Mouse (Mus musculus) embryonic facial prominence, embryonic 14.5 days (tissue): ENCODE results near the gene Zkscan14. TPM values are rescaled to one million over a fixed set of nuclear protein-coding genes. Genes with fewer than 3 reads are reported as not detected.

Experiments used
- ATAC-seq: fragments of 200-750 bp; cut with Nextera tagmentation; 2 replicates; pipeline ENCODE4 v1.8.0; 2017; ENCODE audit warnings: low read depth, moderate number of reproducible peaks, moderate TSS enrichment
- DNase-seq: peaks from one replicate; pipeline ENCODE4 v3.0.0-alpha.2; 2015; ENCODE audit warnings: low spot score
- H3K27ac ChIP-seq: fragments of 300-500 bp; sonication (generic); replicated peaks from 2 replicates; pipeline ENCODE4 v1.5.1; 2014; ENCODE audit warnings: low read depth, mild to moderate bottlenecking, low read length, moderate library complexity
- H3K27me3 ChIP-seq: fragments of 300-500 bp; sonication (generic); replicated peaks from 2 replicates; pipeline ENCODE4 v1.6.1; 2014; ENCODE audit warnings: low read length; ENCODE audit not compliant: control insufficient read depth, insufficient read depth
- H3K36me3 ChIP-seq: fragments of 300-500 bp; sonication (generic); 2 replicates; pipeline ENCODE4 v1.6.1; 2014; ENCODE audit warnings: low read length, mixed read lengths; ENCODE audit not compliant: control insufficient read depth, insufficient read depth
- H3K4me1 ChIP-seq: fragments of 300-500 bp; sonication (generic); 2 replicates; pipeline ENCODE4 v1.6.1; 2014; ENCODE audit warnings: antibody characterized with exemption, low read length; ENCODE audit not compliant: control insufficient read depth, insufficient read depth
- H3K4me2 ChIP-seq: fragments of 300-500 bp; sonication (generic); 2 replicates; pipeline ENCODE4 v1.6.1; 2014; ENCODE audit warnings: low read depth, mild to moderate bottlenecking, low read length, moderate library complexity, mixed read lengths
- H3K4me3 ChIP-seq: fragments of 300-500 bp; sonication (generic); 2 replicates; pipeline ENCODE4 v1.5.1; 2014; ENCODE audit warnings: low read depth, mild to moderate bottlenecking, low read length
- H3K9ac ChIP-seq: fragments of 300-500 bp; sonication (generic); 2 replicates; pipeline ENCODE4 v1.6.1; 2014; ENCODE audit warnings: low read depth, mild to moderate bottlenecking, low read length, moderate library complexity, mixed read lengths
- H3K9me3 ChIP-seq: fragments of 300-500 bp; sonication (generic); 2 replicates; pipeline ENCODE4 v1.6.1; 2016; ENCODE audit warnings: low read length; ENCODE audit not compliant: control insufficient read depth
- WGBS: fragments of 180-500 bp; shearing (Covaris S2); extraction: QIAGEN DNeasy Blood & Tissue Kit; methylation state at CpG from one replicate; pipeline ENCODE4 v1.1.7; 2014; 5-methylcytosine and 5-hydroxymethylcytosine counted together
- polyA plus RNA-seq: library from polyadenylated mRNA; unstranded; fragments of >200 nt; fragmentation: Nextera tagmentation; extraction: Ambion mirVana; gene quantifications from 2 replicates; pipeline ENCODE4 v1.2.1, GENCODE M21; 2014

Zkscan14 gene
- polyA plus RNA-seq, 1 experiment from 2014 or later, result 6.6 TPM

DNA sequence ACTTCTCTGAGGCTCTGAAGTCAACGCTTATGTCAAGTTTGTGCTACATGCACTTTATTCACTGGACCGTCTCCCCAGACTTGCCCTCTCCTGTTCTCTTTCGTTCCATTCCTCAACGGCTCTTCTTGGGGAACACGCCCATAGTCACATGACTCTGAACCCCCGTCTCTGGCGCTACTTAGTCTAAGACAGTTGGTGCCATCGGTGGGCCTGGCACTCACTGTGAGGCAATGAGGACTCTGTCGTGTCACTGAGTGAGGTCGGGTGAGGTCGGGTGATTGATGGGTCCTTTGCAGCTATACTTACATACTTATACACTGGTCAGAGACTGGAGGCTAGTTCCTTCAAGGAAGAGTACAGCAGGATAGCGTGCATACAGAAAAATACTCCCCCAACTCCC lies 21.7 kb upstream of the Zkscan14 start:
- 86% methylated on average over 12 of the region's 12 CpGs for WGBS
- no peak overlapping the region for H3K27ac ChIP-seq
- DNase-seq, result no peak
- H3K36me3 ChIP-seq, result peaks cover 34% of the 10 kb centered on the region
- H3K4me3 ChIP-seq, result no peak overlapping the region
- no peaks in the 10 kb centered on the region for H3K27me3 ChIP-seq
- H3K9ac ChIP-seq, result no peak overlapping the region
- H3K4me2 ChIP-seq, result no peak overlapping the region
- H3K9me3 ChIP-seq, result no peaks in the 10 kb centered on the region
- ATAC-seq, result no peak
- no peaks in the 10 kb centered on the region for H3K4me1 ChIP-seq

DNA sequence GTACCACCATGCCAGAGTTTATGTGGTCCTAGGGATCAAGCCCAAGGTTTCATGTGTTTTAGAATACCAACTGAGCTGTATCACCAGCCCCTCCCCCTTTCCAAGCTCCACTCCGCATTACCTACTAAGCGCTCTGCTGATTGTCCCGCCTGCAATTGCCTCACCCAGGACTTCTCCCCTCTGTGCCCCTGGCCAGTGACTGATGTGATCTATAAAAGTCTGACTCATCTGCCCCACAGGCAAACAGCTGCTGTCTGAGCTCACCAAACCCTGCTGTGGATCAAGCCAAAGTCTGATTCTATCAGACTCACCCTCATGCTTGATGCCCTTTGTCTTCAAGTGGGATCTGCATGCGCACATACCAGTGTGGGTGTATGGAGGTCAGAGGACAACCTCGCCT lies 21.2 kb upstream of the Zkscan14 start:
- H3K27me3 ChIP-seq, result no peaks in the 10 kb centered on the region
- DNase-seq, result no peak
- H3K4me1 ChIP-seq, result no peaks in the 10 kb centered on the region
- no peak overlapping the region for H3K4me3 ChIP-seq
- H3K4me2 ChIP-seq, result no peak overlapping the region
- peaks cover 40% of the 10 kb centered on the region for H3K36me3 ChIP-seq
- H3K9me3 ChIP-seq, result no peaks in the 10 kb centered on the region
- WGBS, result 79% methylated on average over 5 of the region's 5 CpGs
- no peak overlapping the region for H3K27ac ChIP-seq
- no peak for ATAC-seq
- no peak overlapping the region for H3K9ac ChIP-seq

DNA sequence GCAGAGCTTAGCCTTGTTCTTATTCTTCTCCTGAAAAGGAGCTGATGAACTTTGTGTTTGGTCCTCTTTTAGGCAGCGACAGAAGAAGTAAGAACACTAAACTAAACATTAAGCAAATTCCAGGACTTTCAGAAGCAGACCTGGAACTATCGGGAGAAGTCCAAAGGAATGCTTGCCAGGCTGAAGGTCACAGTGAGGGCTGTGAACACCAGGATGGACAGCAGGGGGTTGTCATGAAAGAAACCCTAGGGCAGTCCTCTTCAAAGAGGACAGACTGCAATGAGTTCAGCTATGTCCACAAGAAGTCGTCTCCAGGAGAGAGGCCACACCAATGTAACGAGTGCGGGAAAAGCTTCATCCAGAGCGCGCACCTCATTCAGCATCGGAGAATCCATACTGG lies 18.3 kb upstream of the Zkscan14 start:
- H3K4me2 ChIP-seq, result no peak overlapping the region
- H3K9ac ChIP-seq, result no peak overlapping the region
- H3K36me3 ChIP-seq, result peaks cover 48% of the 10 kb centered on the region
- H3K9me3 ChIP-seq, result no peaks in the 10 kb centered on the region
- no peak overlapping the region for H3K27ac ChIP-seq
- no peak for DNase-seq
- no peak for ATAC-seq
- WGBS, result 92% methylated on average over 8 of the region's 8 CpGs
- H3K27me3 ChIP-seq, result no peaks in the 10 kb centered on the region
- H3K4me1 ChIP-seq, result no peaks in the 10 kb centered on the region
- H3K4me3 ChIP-seq, result no peak overlapping the region

DNA sequence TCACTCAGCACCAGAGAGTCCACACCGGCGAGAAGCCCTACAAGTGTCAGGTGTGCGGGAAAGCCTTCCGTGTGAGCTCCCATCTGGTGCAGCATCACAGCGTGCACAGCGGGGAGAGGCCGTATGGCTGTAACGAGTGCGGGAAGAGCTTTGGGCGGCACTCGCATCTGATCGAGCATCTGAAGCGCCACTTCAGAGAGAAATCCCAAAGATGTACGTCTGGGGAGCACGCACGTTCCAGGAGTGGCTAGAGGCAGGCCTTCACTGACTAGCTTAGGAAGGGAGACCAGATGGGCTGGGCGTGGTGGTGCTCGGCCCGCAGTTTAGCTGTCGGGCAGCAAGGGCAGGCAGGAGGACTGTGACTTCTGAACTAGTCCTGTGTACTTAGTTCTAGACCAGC lies 17.0 kb upstream of the Zkscan14 start:
- ATAC-seq, result no peak
- no peaks in the 10 kb centered on the region for H3K9me3 ChIP-seq
- no peak overlapping the region for H3K4me3 ChIP-seq
- no peak overlapping the region for H3K4me2 ChIP-seq
- peaks cover 60% of the 10 kb centered on the region for H3K36me3 ChIP-seq
- no peak overlapping the region for H3K9ac ChIP-seq
- no peaks in the 10 kb centered on the region for H3K27me3 ChIP-seq
- no peak for DNase-seq
- H3K27ac ChIP-seq, result no peak overlapping the region
- 96% methylated on average over 20 of the region's 20 CpGs for WGBS
- H3K4me1 ChIP-seq, result no peaks in the 10 kb centered on the region

DNA sequence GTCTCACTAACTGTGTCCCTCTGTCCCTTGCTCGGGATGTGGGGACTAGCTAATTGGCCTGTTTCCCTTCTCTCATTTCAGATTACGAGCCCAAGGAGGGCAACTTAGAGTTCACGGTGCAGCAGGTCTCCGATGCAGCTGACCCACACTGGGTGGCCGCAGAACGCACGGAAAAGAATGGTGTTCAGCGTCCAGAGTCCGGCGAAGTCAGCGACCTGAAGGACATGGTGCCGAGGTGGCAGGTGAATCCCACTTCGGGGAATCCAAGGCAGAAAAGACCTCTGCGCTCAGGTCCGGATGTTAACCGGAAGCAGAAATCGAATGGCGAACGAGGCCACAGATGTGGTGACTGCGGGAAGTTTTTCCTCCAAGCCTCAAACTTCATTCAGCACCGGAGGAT lies 16.5 kb upstream of the Zkscan14 start:
- H3K27me3 ChIP-seq, result no peaks in the 10 kb centered on the region
- peaks cover 65% of the 10 kb centered on the region for H3K36me3 ChIP-seq
- WGBS, result 93% methylated on average over 21 of the region's 21 CpGs
- DNase-seq (no peak), ATAC-seq (no peak)
- no peaks in the 10 kb centered on the region for H3K9me3 ChIP-seq
- H3K9ac ChIP-seq, result no peak overlapping the region
- no peak overlapping the region for H3K27ac ChIP-seq
- H3K4me3 ChIP-seq, result no peak overlapping the region
- H3K4me1 ChIP-seq, result no peaks in the 10 kb centered on the region
- H3K4me2 ChIP-seq, result no peak overlapping the region

DNA sequence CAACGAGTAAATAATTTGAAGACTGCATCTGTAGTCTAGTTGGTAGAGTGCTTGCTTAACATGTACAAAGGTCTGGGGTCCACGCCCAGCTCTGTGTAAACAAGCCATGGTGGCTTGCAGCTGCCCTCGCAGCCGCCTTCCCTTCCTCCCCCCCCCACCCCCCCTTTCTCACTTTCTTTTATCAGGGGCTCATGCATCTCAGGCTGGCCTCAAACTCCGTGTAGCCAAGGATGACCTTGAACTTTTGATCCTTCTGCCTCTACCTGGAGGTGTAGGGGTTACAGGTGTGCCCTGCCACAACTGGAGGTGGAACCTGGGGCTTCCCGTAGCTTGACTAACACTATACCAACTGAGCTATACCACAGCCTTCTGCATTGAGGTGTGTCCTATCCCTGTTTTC lies 16.1 kb upstream of the Zkscan14 start:
- Histone ChIP-seq H3K4me2 (no peak overlapping the region), H3K27me3 (no peaks in the 10 kb centered on the region), H3K4me1 (no peaks in the 10 kb centered on the region), H3K27ac (no peak overlapping the region), H3K9me3 (no peaks in the 10 kb centered on the region), H3K9ac (no peak overlapping the region), H3K36me3 (peaks cover 70% of the 10 kb centered on the region), H3K4me3 (no peak overlapping the region)
- no peak for ATAC-seq
- DNase-seq, result no peak
- WGBS, result 91% methylated on average over 6 of the region's 6 CpGs

DNA sequence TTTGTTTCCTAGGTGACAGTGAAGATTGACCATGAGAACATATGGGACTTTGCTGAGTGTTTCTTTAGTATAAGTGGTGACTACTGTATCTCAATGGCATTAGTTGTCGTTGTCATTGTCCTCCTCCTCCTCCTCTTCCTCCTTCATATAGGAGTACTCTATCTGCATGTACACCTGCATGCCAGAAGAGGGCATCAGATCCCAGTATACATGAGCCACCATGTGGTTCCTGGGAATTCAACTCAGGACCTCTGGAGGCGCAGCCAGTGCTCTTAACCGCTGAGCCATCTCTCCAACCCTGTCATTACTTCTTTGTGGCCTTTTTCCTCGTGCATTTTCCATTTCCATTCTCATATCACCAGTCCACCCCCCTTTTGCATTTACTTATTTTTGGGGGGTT lies 13.0 kb upstream of the Zkscan14 start:
- WGBS, result 70% methylated on average over 4 of the region's 4 CpGs

DNA sequence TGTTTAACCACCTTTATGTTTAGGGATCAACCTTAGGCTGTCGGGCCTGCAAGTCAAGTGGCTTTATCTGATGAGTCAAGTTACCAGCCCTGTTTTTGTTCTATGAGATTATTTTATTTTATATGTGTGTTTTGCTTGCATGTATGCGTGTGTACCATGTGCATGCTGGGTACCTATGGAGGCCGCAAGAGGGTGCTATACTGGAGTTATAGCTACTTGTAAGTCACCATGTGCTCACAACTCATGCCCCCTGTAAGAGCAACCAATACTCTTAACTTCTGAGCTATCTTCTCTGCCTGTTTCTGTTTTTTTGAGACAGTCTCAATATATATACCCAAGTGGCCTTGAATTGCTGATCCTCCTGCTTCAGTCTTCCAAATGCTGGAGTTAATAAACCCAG lies 11.8 kb upstream of the Zkscan14 start:
- Histone ChIP-seq H3K27ac (no peak overlapping the region), H3K9me3 (no peaks in the 10 kb centered on the region), H3K4me1 (no peaks in the 10 kb centered on the region), H3K27me3 (no peaks in the 10 kb centered on the region), H3K9ac (no peak overlapping the region), H3K36me3 (peaks cover 69% of the 10 kb centered on the region), H3K4me3 (no peak overlapping the region), H3K4me2 (no peak overlapping the region)
- 96% methylated on average over 3 of the region's 3 CpGs for WGBS
- ATAC-seq (no peak), DNase-seq (no peak)

More for the DNA sequence above, 13.0 kb upstream of the Zkscan14 start:
- no peak for ATAC-seq
- H3K27me3 ChIP-seq, result no peaks in the 10 kb centered on the region
- H3K36me3 ChIP-seq, result peaks cover 73% of the 10 kb centered on the region
- no peak overlapping the region for H3K9ac ChIP-seq
- H3K4me1 ChIP-seq, result no peaks in the 10 kb centered on the region
- no peaks in the 10 kb centered on the region for H3K9me3 ChIP-seq
- H3K27ac ChIP-seq, result no peak overlapping the region
- no peak overlapping the region for H3K4me2 ChIP-seq
- no peak for DNase-seq
- H3K4me3 ChIP-seq, result no peak overlapping the region

DNA sequence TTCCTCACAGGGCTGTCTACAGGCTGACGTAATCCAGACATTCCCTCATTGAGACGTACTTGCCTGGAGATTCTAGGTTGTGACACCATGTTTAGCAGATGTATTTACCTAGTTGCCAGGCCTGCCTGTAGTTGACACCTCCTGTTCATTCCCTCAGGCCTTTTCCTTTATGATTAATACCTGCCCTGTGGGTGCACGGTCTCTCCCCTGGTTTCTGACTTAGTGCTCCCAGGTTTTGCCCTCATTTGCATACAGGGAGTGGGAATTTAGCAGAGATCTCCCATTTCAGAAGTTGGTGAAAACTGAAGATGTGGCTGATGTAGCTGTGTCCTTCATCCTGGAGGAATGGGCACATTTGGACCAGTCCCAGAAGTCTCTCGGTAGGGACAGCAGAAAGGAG lies 10.5 kb upstream of the Zkscan14 start:
- ATAC-seq, result no peak
- WGBS, result 91% methylated on average over 4 of the region's 4 CpGs
- Histone ChIP-seq H3K4me1 (no peaks in the 10 kb centered on the region), H3K9me3 (no peaks in the 10 kb centered on the region), H3K36me3 (peaks cover 66% of the 10 kb centered on the region), H3K4me3 (no peak overlapping the region), H3K27ac (no peak overlapping the region), H3K27me3 (no peaks in the 10 kb centered on the region), H3K9ac (no peak overlapping the region), H3K4me2 (no peak overlapping the region)
- DNase-seq, result no peak
